Mouse (Mus musculus) brain, embryonic 14.5 days (tissue): Measurements from ENCODE around the gene Wwox. TPM values are rescaled to one million over a fixed set of nuclear protein-coding genes. Genes with fewer than 3 reads are reported as not detected.

ENCODE experiments used
- DNase-seq: peaks from one replicate; pipeline ENCODE4 v3.0.0-alpha.2; 2011; ENCODE audit warnings: low read depth
- CTCF ChIP-seq: fragments of 200-500 bp; IDR thresholded peaks from 2 replicates; pipeline ENCODE4 v1.5.1; 2012; ENCODE audit warnings: inconsistent platforms, mild to moderate bottlenecking, moderate library complexity, borderline replicate concordance; ENCODE audit not compliant: insufficient read depth, insufficient read length; ENCODE audit errors: extremely low read depth
- POLR2A ChIP-seq: fragments of 200-500 bp; IDR thresholded peaks from 2 replicates; pipeline ENCODE4 v1.6.1; 2012; ENCODE audit warnings: mild to moderate bottlenecking, inconsistent platforms, borderline replicate concordance; ENCODE audit not compliant: poor library complexity, insufficient read depth, insufficient read length, severe bottlenecking; ENCODE audit errors: extremely low read depth
- polyA plus RNA-seq: library from polyadenylated mRNA; depleted of rRNA; stranded (reverse); fragments of >200 nt; gene quantifications from 2 replicates; pipeline ENCODE4 v1.2.3, GENCODE M21; 2012

Gene Wwox
- polyA plus RNA-seq, 1 experiment, result 11.0 TPM

- no peak for DNase-seq
- TF ChIP-seq CTCF (no peak), POLR2A (no peak)
Observed at GRCm38 (mm10) chr8:115249688-115250366, 810.4 kb downstream of the Wwox start.

- TF ChIP-seq CTCF (no peak), POLR2A (no peak)
Observed at GRCm38 (mm10) chr8:115255550-115255949, 816.1 kb downstream of the Wwox start.

GRCm38 (mm10) chr8:115257417-115257816 lies 818.0 kb downstream of the Wwox start:
- TF ChIP-seq CTCF, result no peak
- no peak for TF ChIP-seq POLR2A
- DNase-seq, result no peak

More at GRCm38 (mm10) chr8:115255550-115255949, 816.1 kb downstream of the Wwox start:
- DNase-seq, result no peak

GRCm38 (mm10) chr8:115259806-115260205 lies 820.4 kb downstream of the Wwox start:
- no peak for TF ChIP-seq CTCF
- TF ChIP-seq POLR2A, result no peak
- peak; percentile 69 for DNase-seq

GRCm38 (mm10) chr8:115267196-115267595 lies 827.7 kb downstream of the Wwox start:
- no peak for DNase-seq
- TF ChIP-seq CTCF (no peak), POLR2A (no peak)

GRCm38 (mm10) chr8:115269601-115270000 lies 830.1 kb downstream of the Wwox start:
- no peak for DNase-seq
- TF ChIP-seq POLR2A (no peak), CTCF (no peak)

- TF ChIP-seq POLR2A (no peak), CTCF (no peak)
- peak; percentile 65 for DNase-seq
Observed at GRCm38 (mm10) chr8:115273976-115274375, 834.5 kb downstream of the Wwox start.

- no peak for TF ChIP-seq POLR2A
- no peak for TF ChIP-seq CTCF
- DNase-seq, result no peak
Observed at GRCm38 (mm10) chr8:115276281-115276680, 836.8 kb downstream of the Wwox start.

GRCm38 (mm10) chr8:115278291-115278690 lies 838.8 kb downstream of the Wwox start:
- no peak for DNase-seq
- no peak for TF ChIP-seq POLR2A
- TF ChIP-seq CTCF, result no peak

- DNase-seq, result no peak
- TF ChIP-seq POLR2A (no peak), CTCF (no peak)
Observed at GRCm38 (mm10) chr8:115290224-115290623, 850.8 kb downstream of the Wwox start.

GRCm38 (mm10) chr8:115296760-115297159 lies 857.3 kb downstream of the Wwox start:
- no peak for DNase-seq
- TF ChIP-seq POLR2A (no peak), CTCF (no peak)

- TF ChIP-seq CTCF (no peak), POLR2A (no peak)
- peak; percentile 69 for DNase-seq
Observed at GRCm38 (mm10) chr8:115302484-115302883, 863.0 kb downstream of the Wwox start.

GRCm38 (mm10) chr8:115307412-115307811 lies 868.0 kb downstream of the Wwox start:
- DNase-seq, result no peak
- TF ChIP-seq CTCF, result no peak
- no peak for TF ChIP-seq POLR2A

GRCm38 (mm10) chr8:115311003-115311402 lies 871.5 kb downstream of the Wwox start:
- no peak for DNase-seq
- TF ChIP-seq POLR2A (no peak), CTCF (no peak)
